Mouse (Mus musculus): ENCODE measurements around the gene Gm1113. TPM values are rescaled to one million over a fixed set of nuclear protein-coding genes. Genes with fewer than 3 reads are reported as not detected.

The Gm1113 gene
- total RNA-seq, 2 experiments from 2014 or later = not detected

- ATAC-seq (replicated peaks; ENCODE audit: low FRiP score, poor library complexity, severe bottlenecking) = no peak
Observed at GRCm38 (mm10) chr9:35486616-35487015, 31.5 kb downstream of the Gm1113 start.

DNA sequence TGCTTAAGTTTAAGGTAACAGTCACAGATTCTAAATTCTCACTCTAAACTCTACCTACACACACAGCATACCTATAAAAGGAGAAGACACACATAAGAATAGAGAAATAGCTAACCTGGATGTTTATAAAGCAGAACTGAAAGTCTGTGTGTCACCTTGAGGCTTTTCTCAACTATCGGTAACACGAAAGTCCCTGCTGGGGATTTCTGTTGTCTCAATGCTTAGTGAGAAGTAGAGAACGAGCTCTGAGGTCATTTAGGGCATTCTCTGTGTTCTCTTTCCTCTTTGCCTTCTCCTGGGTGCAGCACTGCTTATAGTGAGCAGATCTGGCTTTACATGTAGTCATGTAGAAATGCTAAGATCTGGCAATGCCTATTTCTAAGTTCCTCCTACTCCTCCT is 34.1 kb downstream of the Gm1113 start:
- ATAC-seq (replicated peaks; ENCODE audit: low FRiP score, poor library complexity, severe bottlenecking) = no peak

- ATAC-seq (replicated peaks; ENCODE audit: low FRiP score, poor library complexity, severe bottlenecking) = no peak
Observed at GRCm38 (mm10) chr9:35482014-35482898, 35.8 kb downstream of the Gm1113 start.

GRCm38 (mm10) chr9:35479456-35479855 is 38.6 kb downstream of the Gm1113 start:
- no peak for ATAC-seq (replicated peaks; ENCODE audit: low FRiP score, poor library complexity, severe bottlenecking)

DNA sequence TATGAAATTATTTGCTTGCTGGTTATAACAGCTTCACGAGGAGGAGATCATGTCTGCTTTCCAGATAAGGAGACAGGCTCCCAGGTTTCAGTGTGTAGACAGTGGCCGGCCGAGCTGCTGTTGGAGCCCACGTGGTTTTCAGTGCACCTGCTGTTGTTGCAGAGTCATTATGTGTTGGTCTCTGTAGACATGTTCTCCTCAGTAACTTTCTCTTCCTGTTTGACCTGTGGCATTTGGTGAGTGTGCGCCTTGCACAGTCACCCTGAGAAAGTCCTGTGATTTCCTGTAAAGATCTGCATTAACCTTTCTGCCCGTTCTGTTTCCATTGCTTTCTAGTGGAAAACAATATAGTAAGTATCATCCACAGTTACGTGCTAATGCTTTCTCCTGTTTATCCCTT is 42.7 kb downstream of the Gm1113 start:
- ATAC-seq (replicated peaks; ENCODE audit: low FRiP score, poor library complexity, severe bottlenecking) = no peak

DNA sequence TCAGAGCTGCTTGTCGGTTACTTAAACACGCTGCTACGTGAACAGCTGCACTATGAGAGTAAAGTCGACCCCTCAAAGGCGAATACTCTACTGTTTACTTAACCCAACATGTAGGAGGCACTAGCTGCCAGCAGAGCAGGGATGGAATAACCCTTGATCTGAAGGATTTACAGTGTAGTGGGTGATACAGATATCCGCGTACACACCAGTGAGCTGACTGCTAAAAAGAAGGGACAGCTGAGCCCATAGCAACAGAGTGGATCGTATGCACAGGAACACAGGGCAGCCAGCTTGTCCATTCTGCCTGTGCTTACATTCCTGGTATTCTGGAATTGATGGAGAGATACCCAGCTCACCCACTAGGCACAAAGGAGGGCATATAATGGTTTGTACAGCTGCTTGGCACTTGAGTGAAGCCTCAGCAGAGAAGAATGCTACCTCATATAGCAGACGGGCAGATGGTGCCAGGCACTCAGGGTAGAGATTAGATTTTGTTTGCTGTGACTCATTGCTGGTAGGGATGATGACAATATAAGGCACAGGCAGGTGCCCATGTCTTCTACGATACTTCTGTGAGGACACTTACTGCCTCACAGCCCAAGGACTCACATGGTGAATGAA is 43.9 kb downstream of the Gm1113 start:
- ATAC-seq (replicated peaks; ENCODE audit: low FRiP score, poor library complexity, severe bottlenecking) = no peak

DNA sequence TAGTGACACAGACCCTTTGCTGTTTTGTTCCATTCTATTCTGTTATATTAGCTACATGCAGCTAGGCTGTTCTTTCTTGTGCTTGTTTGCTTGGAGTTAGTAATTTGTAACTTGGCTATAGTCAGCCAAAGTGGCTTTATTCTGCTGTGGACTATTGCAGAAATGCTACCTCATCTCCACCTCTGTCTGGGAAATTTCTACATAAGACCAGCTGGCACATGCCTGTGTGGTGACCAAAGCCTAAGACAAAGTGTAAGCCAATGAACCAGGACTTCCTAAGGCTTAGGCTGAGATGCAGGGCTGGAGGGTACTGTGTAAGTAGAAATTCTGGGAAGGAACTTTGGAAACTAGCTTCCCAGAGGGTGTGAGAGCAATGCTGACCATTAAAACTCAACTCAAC is 49.2 kb downstream of the Gm1113 start:
- no peak for ATAC-seq (replicated peaks; ENCODE audit: low FRiP score, poor library complexity, severe bottlenecking)

DNA sequence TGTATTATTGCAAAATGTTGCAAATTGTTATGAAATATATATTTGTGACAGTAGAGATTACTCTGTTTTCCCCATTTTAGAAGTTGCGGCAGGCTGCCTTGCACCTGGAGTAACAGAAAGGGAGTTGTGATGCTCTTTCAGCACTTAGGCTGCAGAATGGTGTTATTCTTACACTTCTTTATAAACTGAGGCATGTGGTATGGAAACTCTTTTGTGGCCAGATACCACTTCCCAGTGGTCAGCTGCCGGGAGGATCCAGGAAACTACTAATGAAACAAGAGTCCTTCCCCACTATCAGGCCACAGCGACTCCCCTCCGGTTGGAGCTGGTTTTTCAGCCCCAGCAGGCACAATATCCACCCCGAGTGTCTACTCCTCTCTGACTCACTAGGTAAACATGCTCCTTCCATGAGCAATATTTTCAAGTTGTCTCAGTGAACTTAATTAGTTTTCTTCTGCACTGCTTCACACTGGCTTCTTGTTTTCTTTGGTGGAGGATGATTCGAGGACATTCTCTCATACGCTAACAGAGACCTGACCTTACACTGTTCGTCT is 50.7 kb downstream of the Gm1113 start:
- no peak for ATAC-seq (replicated peaks; ENCODE audit: low FRiP score, poor library complexity, severe bottlenecking)

DNA sequence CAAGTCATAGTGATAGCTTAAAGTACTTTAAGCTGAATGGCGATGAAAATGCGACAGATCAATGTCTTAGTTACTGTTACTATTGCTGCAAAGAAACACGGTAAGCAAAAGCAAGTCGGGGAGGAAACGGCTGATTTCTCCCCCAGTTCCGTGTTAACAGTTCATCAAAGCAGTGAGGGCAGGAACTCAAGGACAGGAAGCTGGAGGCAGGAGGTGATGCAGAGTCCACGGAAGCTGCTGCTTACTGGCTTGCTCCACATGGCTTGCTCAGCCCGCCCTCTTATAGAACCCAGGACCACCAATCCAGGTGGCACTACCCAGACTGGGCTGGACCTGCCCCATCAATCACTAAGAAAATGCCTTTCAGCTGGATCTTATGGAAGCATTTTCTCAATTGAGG is 58.5 kb downstream of the Gm1113 start:
- ATAC-seq (replicated peaks; ENCODE audit: low FRiP score, poor library complexity, severe bottlenecking) = no peak

Other genes with a start within 250 kb of the Gm1113 start
- gene Cdon, start 97.1 kb downstream of the Gm1113 start, total RNA-seq (2015; ENCODE audit: low replicate concordance) = not detected in 2 replicates
- 1.1 TPM in 1 of 2 replicates, not detected in the other for gene Cdon, start 97.1 kb downstream of the Gm1113 start, total RNA-seq (2017; ENCODE audit: low replicate concordance)
- gene Ddx25, start 40.3 kb upstream of the Gm1113 start, total RNA-seq (2015; ENCODE audit: low replicate concordance) = under 0.01 TPM in 1 of 2 replicates, not detected in the other
- 0.23 TPM in 1 of 2 replicates, not detected in the other for gene Ddx25, start 40.3 kb upstream of the Gm1113 start, total RNA-seq (2017; ENCODE audit: low replicate concordance)
- gene Pus3, start 40.3 kb upstream of the Gm1113 start, total RNA-seq (2015; ENCODE audit: low replicate concordance) = 7.9 and 10.1 TPM in 2 replicates
- gene Pus3, start 40.3 kb upstream of the Gm1113 start, total RNA-seq (2017; ENCODE audit: low replicate concordance) = 4.1 and 8.5 TPM in 2 replicates
- gene Pate2, start 52.0 kb upstream of the Gm1113 start, total RNA-seq (2015; ENCODE audit: low replicate concordance) = not detected in 2 replicates
- 0.53 and 3.1 TPM in 2 replicates for gene Pate2, start 52.0 kb upstream of the Gm1113 start, total RNA-seq (2017; ENCODE audit: low replicate concordance)
- gene Hyls1, start 52.1 kb upstream of the Gm1113 start, total RNA-seq (2015; ENCODE audit: low replicate concordance) = 30.6 and 41.8 TPM in 2 replicates
- gene Hyls1, start 52.1 kb upstream of the Gm1113 start, total RNA-seq (2017; ENCODE audit: low replicate concordance) = 28.7 and 37.7 TPM in 2 replicates
- gene Pate4, start 93.7 kb upstream of the Gm1113 start, total RNA-seq (2015; ENCODE audit: low replicate concordance) = not detected in 2 replicates
- gene Pate4, start 93.7 kb upstream of the Gm1113 start, total RNA-seq (2017; ENCODE audit: low replicate concordance) = not detected in 2 replicates
- gene Pate3, start 129.9 kb upstream of the Gm1113 start, total RNA-seq (2015; ENCODE audit: low replicate concordance) = not detected in 2 replicates
- gene Pate3, start 129.9 kb upstream of the Gm1113 start, total RNA-seq (2017; ENCODE audit: low replicate concordance) = not detected in 2 replicates
- not detected in 2 replicates for gene Pate1, start 169.1 kb upstream of the Gm1113 start, total RNA-seq (2015; ENCODE audit: low replicate concordance)
- gene Pate1, start 169.1 kb upstream of the Gm1113 start, total RNA-seq (2017; ENCODE audit: low replicate concordance) = not detected in 2 replicates
- not detected in 2 replicates for gene Gm17677, start 222.8 kb upstream of the Gm1113 start, total RNA-seq (2015; ENCODE audit: low replicate concordance)
- not detected in 2 replicates for gene Gm17677, start 222.8 kb upstream of the Gm1113 start, total RNA-seq (2017; ENCODE audit: low replicate concordance)

Measured in erythroid progenitor cell, adult 5-6 weeks (primary cell).